Mouse (Mus musculus) testis, adult 2 months (tissue): ENCODE data around the gene Cyp4f39.

ENCODE experiments used
- CTCF ChIP-seq: fragments of 200-500 bp; IDR thresholded peaks from 2 replicates; pipeline ENCODE4 v1.5.1; 2012; ENCODE audit warnings: low read depth, mild to moderate bottlenecking, inconsistent platforms, low read length, moderate library complexity; ENCODE audit not compliant: control insufficient read depth, insufficient read depth, insufficient replicate concordance
- POLR2A ChIP-seq: fragments of 200-500 bp; IDR thresholded peaks from 2 replicates; pipeline ENCODE4 v1.6.1; 2012; ENCODE audit warnings: low read depth, mild to moderate bottlenecking, inconsistent platforms, low read length, moderate library complexity; ENCODE audit not compliant: control insufficient read depth

DNA sequence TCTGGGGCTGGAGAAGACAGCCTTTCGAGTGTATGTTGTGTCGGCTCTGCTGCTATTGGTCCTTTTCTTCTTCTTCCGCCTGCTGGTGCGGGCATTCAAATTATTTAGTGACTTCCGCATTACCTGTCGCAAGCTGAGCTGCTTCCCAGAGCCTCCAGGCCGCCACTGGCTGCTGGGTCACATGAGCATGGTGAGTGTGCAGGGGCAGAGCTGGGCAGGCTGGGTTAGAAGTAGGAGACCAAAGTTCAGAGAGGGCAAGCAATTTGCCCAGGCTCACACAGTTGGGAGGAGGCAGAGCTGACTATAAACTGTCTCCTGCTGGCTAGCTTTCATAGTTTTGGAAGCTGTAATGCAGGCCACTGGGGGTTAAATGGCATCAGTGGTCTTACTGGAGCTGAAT, 16.0 kb downstream of the Cyp4f39 start:
- TF ChIP-seq CTCF (no peak), POLR2A (no peak)
